Mouse (Mus musculus) neural tube, embryonic 15.5 days (tissue): Measurements from ENCODE around the gene Ephb2. TPM values are rescaled to one million over a fixed set of nuclear protein-coding genes. Genes with fewer than 3 reads are reported as not detected.

Experiments used
- ATAC-seq: fragments of 200-750 bp; cut with Nextera tagmentation; 2 replicates; pipeline ENCODE4 v1.8.0; 2017; ENCODE audit warnings: mild to moderate bottlenecking, moderate TSS enrichment, moderate library complexity; ENCODE audit not compliant: low FRiP score
- H3K27ac ChIP-seq: fragments of 300-500 bp; sonication (generic); replicated peaks from 2 replicates; pipeline ENCODE4 v1.5.1; 2015; ENCODE audit warnings: mild to moderate bottlenecking, inconsistent platforms
- H3K27me3 ChIP-seq: fragments of 300-500 bp; sonication (generic); replicated peaks from 2 replicates; pipeline ENCODE4 v1.6.1; 2015; ENCODE audit warnings: inconsistent platforms
- H3K36me3 ChIP-seq: fragments of 300-500 bp; sonication (generic); 2 replicates; pipeline ENCODE4 v1.6.1; 2015; ENCODE audit warnings: inconsistent platforms
- H3K4me1 ChIP-seq: fragments of 300-500 bp; sonication (generic); 2 replicates; pipeline ENCODE4 v1.6.1; 2015; ENCODE audit warnings: inconsistent platforms
- H3K4me2 ChIP-seq: fragments of 300-500 bp; sonication (generic); 2 replicates; pipeline ENCODE4 v1.6.1; 2015; ENCODE audit warnings: inconsistent platforms, mild to moderate bottlenecking, moderate library complexity
- H3K4me3 ChIP-seq: fragments of 300-500 bp; sonication (generic); replicated peaks from 2 replicates; pipeline ENCODE4 v1.5.1; 2015; ENCODE audit warnings: mild to moderate bottlenecking, inconsistent platforms
- H3K9ac ChIP-seq: fragments of 300-500 bp; sonication (generic); replicated peaks from 2 replicates; pipeline ENCODE4 v1.6.1; 2015; ENCODE audit warnings: mild to moderate bottlenecking, inconsistent platforms
- H3K9me3 ChIP-seq: fragments of 300-500 bp; sonication (generic); replicated peaks from 2 replicates; pipeline ENCODE4 v1.6.1; 2016; ENCODE audit warnings: inconsistent platforms
- WGBS: fragments of 180-500 bp; shearing (Covaris S2); methylation state at CpG from one replicate; pipeline ENCODE4 v1.1.7; 2015; ENCODE audit warnings: mixed read lengths; 5-methylcytosine and 5-hydroxymethylcytosine counted together
- microRNA-seq: library from miRNA; unstranded; fragments of <30 nt; microRNA quantifications from one replicate; pipeline ENCODE4, GENCODE M21; 2017
- polyA plus RNA-seq: library from polyadenylated mRNA; unstranded; fragments of >200 nt; fragmentation: Nextera tagmentation; extraction: Ambion mirVana; gene quantifications from 2 replicates; pipeline ENCODE4 v1.2.1, GENCODE M21; 2015

Ephb2 gene
- polyA plus RNA-seq, 1 experiment from 2014 or later = 21.3 TPM

DNA sequence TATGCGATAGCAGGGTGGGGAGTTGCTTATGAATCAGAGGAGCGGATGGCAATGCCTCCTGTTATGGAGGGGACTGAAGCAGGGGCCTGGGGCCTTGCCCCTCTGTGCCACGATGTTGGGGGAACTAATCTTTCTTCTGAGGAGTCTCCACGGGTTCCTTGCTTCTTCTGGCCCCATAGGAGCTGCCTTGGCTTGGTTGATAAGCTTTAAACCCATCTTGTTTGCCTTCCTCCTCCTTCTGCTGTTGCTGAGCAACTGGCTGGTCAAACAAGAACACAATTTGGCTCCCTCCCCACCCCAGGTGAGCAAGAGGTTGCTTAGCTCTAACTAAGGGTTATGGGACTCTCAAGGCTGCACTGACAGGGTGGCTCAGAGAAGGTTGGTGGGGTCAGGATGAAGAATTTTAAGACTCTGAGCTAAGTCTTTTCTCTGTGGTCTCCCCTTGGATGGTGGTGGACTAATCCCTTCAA, 225.4 kb downstream of the Ephb2 start, which contains the start of gene Tex46:
Gene Tex46 (plus strand): TSS at position 51 of the 470 bp plus-strand sequence.
- Histone ChIP-seq H3K9ac (no peak within 1 kb of the TSS), H3K27ac (no peak within 1 kb of the TSS)

DNA sequence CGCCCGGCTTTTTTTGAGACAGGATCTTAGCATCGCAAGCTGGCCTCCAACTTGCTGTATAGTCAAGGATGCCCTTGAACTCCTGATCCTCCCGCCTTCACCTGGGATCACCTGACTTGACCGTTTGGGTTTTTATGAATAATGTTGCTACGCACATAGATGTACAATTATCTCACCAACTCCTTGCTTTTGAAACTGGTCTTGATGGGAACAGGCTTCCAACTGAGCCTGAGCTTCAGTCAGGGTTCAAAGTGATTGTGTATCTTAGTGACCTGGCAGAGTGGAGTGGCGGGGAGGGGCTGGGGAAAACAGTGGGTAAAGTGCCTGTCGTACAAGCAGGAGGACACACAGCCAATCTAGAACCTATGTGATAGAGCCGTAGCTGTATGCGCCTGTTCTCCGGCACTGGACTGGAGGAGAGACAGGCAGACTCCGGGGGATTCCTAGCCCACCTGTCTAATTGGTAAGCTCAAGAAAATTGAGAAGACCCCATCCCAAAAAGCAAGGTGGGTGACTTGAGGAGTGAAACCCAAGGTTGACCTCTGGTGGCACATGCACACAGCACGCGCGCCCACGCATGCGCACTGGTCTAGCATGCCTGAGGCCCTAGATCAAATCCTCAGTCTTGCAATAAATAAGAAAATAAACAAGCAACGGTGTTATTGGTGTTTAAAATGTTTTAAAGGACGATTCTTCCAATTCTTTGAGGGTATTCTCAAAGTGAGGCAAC, 229.9 kb downstream of the Ephb2 start:
- ATAC-seq = no peak
- WGBS = 93% methylated on average over 19 of the region's 19 CpGs
- no peak overlapping the region for H3K4me3 ChIP-seq

More for the DNA sequence above, 225.4 kb downstream of the Ephb2 start, which contains the start of gene Tex46:
- Histone ChIP-seq H3K36me3 (no peaks in the 10 kb centered on the region), H3K4me2 (no peak within 1 kb of the TSS), H3K4me1 (no peaks in the 10 kb centered on the region), H3K4me3 (no peak within 1 kb of the TSS), H3K9me3 (no peaks in the 10 kb centered on the region), H3K27me3 (no peaks in the 10 kb centered on the region)
- no peak for ATAC-seq
- 72% methylated on average over 4 of the region's 4 CpGs for WGBS

DNA sequence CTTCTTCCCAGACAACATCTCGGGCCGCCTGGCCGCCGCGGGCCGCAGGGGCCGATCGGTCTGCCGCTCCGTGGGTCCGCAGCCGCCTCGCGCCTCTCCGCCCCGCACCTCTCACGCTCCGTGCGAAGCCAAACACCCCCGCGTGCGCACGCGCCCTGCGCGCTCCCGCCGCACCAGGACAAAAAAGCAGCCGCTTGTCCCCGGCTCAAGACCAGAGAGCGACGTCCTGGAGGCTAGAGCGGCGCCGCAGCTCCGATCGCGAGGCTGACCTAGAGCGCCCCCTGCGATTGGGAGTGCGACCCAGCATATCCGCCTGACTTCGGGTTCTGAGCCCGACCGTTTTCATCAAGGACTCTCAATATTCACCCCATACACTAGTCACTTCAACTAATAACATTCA, 233.2 kb downstream of the Ephb2 start, which contains the start of gene Kdm1a:
Gene Kdm1a (minus strand): TSS at position 156 of the 400 bp plus-strand sequence.
- H3K9ac ChIP-seq = peak within 1 kb of the TSS; percentile 98
- H3K27me3 ChIP-seq = no peaks in the 10 kb centered on the region
- H3K27ac ChIP-seq = peak within 1 kb of the TSS; percentile 96
- peaks cover 21% of the 10 kb centered on the region for H3K4me1 ChIP-seq
- H3K4me2 ChIP-seq = peak within 1 kb of the TSS; percentile 68
- WGBS = under 1% methylated on average over 40 of the region's 45 CpGs
- ATAC-seq = peak; percentile 85
- no peaks in the 10 kb centered on the region for H3K9me3 ChIP-seq
- peak within 1 kb of the TSS; percentile 67 for H3K4me3 ChIP-seq
- H3K36me3 ChIP-seq = no peaks in the 10 kb centered on the region

More for the DNA sequence above, 229.9 kb downstream of the Ephb2 start:
- Histone ChIP-seq H3K4me2 (no peak overlapping the region), H3K27ac (no peak overlapping the region), H3K27me3 (no peaks in the 10 kb centered on the region), H3K9me3 (no peaks in the 10 kb centered on the region), H3K4me1 (peaks cover 4% of the 10 kb centered on the region), H3K36me3 (no peaks in the 10 kb centered on the region), H3K9ac (no peak overlapping the region)

DNA sequence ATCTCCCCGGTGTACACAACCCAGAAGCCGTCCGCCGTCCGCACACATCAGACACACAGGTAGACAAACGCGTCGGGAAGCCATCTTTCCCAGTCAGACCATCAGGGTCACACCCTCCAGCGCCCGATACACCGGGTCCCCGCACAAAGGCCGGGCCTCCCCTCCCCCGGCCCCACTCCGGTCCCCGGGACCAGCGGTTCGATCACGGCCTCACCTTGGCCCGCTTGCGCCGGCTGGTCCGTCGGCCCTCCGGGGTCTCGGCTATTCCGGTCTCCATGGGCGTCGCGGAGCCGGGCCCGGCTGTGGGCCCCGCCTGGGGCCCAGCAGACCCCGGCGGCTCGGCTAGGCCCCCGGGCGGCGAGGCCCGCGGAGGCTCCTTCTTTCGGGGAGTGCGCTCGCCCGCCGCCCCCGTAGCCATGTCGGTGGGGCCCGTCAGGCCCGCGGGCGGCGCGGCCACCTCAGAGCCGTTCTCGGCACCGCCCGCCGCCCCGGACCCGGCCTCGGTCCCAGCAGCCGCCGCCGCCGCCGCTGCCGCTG, 233.7 kb downstream of the Ephb2 start:
- no peaks in the 10 kb centered on the region for H3K9me3 ChIP-seq
- H3K4me3 ChIP-seq = peak overlapping the region; percentile 67
- H3K4me2 ChIP-seq = peak overlapping the region; percentile 68
- peak; percentile 53 for ATAC-seq
- H3K27ac ChIP-seq = peak overlapping the region; percentile 96
- peak overlapping the region; percentile 98 for H3K9ac ChIP-seq
- under 1% methylated on average over 47 of the region's 68 CpGs for WGBS
- H3K27me3 ChIP-seq = no peaks in the 10 kb centered on the region
- H3K4me1 ChIP-seq = peaks cover 23% of the 10 kb centered on the region
- no peaks in the 10 kb centered on the region for H3K36me3 ChIP-seq

DNA sequence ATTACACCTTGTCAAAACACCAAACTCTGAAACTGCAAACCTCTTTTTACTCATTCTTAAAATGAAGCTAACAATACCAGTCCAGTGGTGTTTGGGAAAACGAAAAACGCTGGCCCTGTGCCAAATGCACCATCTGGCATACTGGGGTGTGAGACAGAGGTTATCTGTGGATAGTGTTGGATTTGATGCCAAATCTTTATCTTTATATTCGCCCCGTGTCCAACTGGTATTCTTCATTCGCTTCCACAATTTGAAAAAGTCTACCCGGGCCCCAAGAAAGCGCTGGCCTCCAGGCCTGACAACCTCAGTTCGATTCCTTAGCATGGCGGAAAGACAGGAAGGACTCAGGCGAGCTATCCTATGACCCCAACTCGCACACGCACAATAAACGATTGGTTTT, 234.3 kb downstream of the Ephb2 start:
- Histone ChIP-seq H3K27ac (peak overlapping the region; percentile 96), H3K27me3 (no peaks in the 10 kb centered on the region), H3K36me3 (no peaks in the 10 kb centered on the region), H3K9me3 (no peaks in the 10 kb centered on the region), H3K9ac (peak overlapping the region; percentile 98), H3K4me2 (peak overlapping the region; percentile 68), H3K4me3 (peak overlapping the region; percentile 67), H3K4me1 (peaks cover 23% of the 10 kb centered on the region)
- WGBS = under 1% methylated on average over 13 of the region's 13 CpGs
- no peak for ATAC-seq

DNA sequence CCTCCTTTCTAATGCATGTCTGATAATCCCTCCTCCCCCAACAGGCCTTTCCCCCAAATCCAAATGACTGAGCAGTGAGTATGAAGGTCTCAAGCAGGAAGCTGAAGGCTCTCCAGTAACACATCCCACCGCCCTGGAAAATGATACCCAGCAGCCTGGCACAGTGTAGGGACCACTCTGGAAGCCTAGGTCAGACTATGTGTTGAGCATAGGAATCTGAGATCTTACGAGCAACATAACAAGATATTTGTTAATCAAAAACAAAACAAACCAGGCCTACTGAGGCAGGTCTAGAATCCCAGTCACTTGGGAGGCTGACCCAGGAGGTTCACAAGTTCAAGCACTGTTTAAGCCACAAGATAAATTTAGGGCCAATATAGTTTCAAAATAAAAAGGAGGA, 235.3 kb downstream of the Ephb2 start:
- peak overlapping the region; percentile 68 for H3K4me2 ChIP-seq
- peak overlapping the region; percentile 96; the same call in 1 of the 2 replicates for H3K27ac ChIP-seq
- H3K9me3 ChIP-seq = no peaks in the 10 kb centered on the region
- WGBS = 86% methylated on average over 2 of the region's 2 CpGs
- no peak for ATAC-seq
- H3K36me3 ChIP-seq = no peaks in the 10 kb centered on the region
- peak overlapping the region; percentile 98; the same call in 1 of the 2 replicates for H3K9ac ChIP-seq
- H3K4me3 ChIP-seq = peak overlapping the region; percentile 67
- no peaks in the 10 kb centered on the region for H3K27me3 ChIP-seq
- H3K4me1 ChIP-seq = peaks cover 23% of the 10 kb centered on the region

DNA sequence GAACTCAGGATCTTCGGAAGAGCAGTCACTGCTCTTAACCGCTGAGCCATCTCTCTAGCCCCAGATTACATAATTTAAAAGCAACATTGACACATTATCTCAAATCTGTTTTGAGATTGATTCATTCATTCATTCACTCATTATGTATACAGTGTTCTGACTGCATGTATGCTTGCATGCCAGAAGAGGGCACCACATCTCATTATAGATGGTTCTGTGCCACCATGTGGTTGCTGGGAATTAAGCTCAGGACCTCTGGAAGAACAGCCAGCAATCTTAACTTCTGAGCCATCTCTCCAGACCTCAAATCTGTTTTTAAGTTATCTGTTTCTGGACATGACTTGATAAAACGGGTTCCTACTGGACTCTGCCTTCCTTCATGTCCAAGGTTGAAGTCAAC, 235.9 kb downstream of the Ephb2 start:
- Histone ChIP-seq H3K27ac (no peak overlapping the region), H3K9ac (no peak overlapping the region), H3K36me3 (no peaks in the 10 kb centered on the region), H3K4me3 (no peak overlapping the region), H3K4me1 (peaks cover 28% of the 10 kb centered on the region), H3K27me3 (no peaks in the 10 kb centered on the region), H3K9me3 (no peaks in the 10 kb centered on the region), H3K4me2 (peak overlapping the region; percentile 68)
- no peak for ATAC-seq
- 98% methylated on average over 3 of the region's 3 CpGs for WGBS

DNA sequence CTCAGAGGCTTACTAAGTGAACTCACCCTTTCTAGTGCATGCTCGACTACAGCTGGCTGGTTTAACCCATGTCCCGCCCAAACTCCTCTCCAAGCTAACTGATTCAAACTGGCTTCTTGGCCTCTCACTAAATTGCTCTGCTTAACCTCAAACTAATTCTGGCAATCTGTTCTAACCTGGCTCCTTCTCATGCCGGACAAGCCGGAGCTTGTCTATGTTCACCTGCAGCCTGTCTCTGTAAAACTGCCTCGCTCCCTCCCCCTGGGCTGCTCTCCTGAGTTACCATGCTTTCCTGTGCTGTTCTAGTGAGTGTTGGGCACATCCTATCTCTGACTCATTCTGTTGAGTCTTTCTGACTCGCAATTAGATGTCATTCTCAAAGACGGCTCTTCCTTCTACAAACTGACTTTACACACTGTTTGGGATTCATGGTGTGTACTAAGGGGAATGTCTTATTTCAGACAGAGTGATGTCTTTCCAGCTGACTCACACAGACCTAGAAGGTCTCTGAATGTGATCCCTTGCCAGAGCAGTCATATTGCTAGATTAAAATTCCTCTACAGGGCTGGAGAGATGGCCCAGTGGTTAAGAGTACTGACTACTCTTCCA, 237.4 kb downstream of the Ephb2 start:
- H3K27me3 ChIP-seq = no peaks in the 10 kb centered on the region
- H3K9me3 ChIP-seq = no peaks in the 10 kb centered on the region
- H3K36me3 ChIP-seq = no peaks in the 10 kb centered on the region
- H3K27ac ChIP-seq = no peak overlapping the region
- H3K4me3 ChIP-seq = no peak overlapping the region
- H3K4me2 ChIP-seq = no peak overlapping the region
- no peak overlapping the region for H3K9ac ChIP-seq
- 92% methylated on average over 7 of the region's 7 CpGs for WGBS
- H3K4me1 ChIP-seq = peaks cover 43% of the 10 kb centered on the region
- no peak for ATAC-seq

Small RNAs within 50 kb of the gene (microRNA-seq; reads per million reads assigned to microRNA genes)
- not detected for gene Gm22180

Other genes starting within 250 kb of the Ephb2 start
- gene Kdm1a, start 233.3 kb downstream of the Ephb2 start, polyA plus RNA-seq = 46.6 and 49.8 TPM in 2 replicates
- not detected in 2 replicates for gene Tex46, start 225.6 kb downstream of the Ephb2 start, polyA plus RNA-seq
- gene Lactbl1, start 213.4 kb downstream of the Ephb2 start, polyA plus RNA-seq = 0.05 and 0.10 TPM in 2 replicates
- 62.0 and 62.4 TPM in 2 replicates for gene C1qb, start 50.2 kb upstream of the Ephb2 start, polyA plus RNA-seq
- gene C1qc, start 57.1 kb upstream of the Ephb2 start, polyA plus RNA-seq = 28.4 and 29.0 TPM in 2 replicates
- gene C1qa, start 62.8 kb upstream of the Ephb2 start, polyA plus RNA-seq = 33.7 and 40.5 TPM in 2 replicates
- gene Epha8, start 120.8 kb upstream of the Ephb2 start, polyA plus RNA-seq = 9.6 and 13.9 TPM in 2 replicates
- gene Zbtb40, start 212.8 kb upstream of the Ephb2 start, polyA plus RNA-seq = 3.6 and 4.6 TPM in 2 replicates